Mouse (Mus musculus) intestine, embryonic 16.5 days (tissue): ENCODE data around the gene Naf1. TPM values are rescaled to one million over a fixed set of nuclear protein-coding genes. Genes with fewer than 3 reads are reported as not detected.
A peak's percentile ranks its signal among the peaks of the same experiment; 100 is the strongest.

Experiments used
- ATAC-seq: fragments of 200-750 bp; cut with Nextera tagmentation; 2 replicates; pipeline ENCODE4 v1.8.0; 2017; ENCODE audit warnings: moderate TSS enrichment, moderate library complexity
- H3K27ac ChIP-seq: fragments of 300-500 bp; sonication (generic); 2 replicates; pipeline ENCODE4 v1.5.1; 2014; ENCODE audit warnings: mild to moderate bottlenecking, low read length
- H3K27me3 ChIP-seq: fragments of 300-500 bp; sonication (generic); replicated peaks from 2 replicates; pipeline ENCODE4 v1.6.1; 2014; ENCODE audit warnings: low read length, control low read depth, mixed read lengths; ENCODE audit not compliant: control insufficient read depth, insufficient read depth
- H3K36me3 ChIP-seq: fragments of 300-500 bp; sonication (generic); 2 replicates; pipeline ENCODE4 v1.6.1; 2014; ENCODE audit warnings: low read length, control low read depth; ENCODE audit not compliant: control insufficient read depth, insufficient read depth
- H3K4me1 ChIP-seq: fragments of 300-500 bp; sonication (generic); 2 replicates; pipeline ENCODE4 v1.6.1; 2014; ENCODE audit warnings: low read length, control low read depth, mixed read lengths; ENCODE audit not compliant: control insufficient read depth, insufficient read depth
- H3K4me2 ChIP-seq: fragments of 300-500 bp; sonication (generic); 2 replicates; pipeline ENCODE4 v1.6.1; 2014; ENCODE audit warnings: low read depth, low read length, control low read depth
- H3K4me3 ChIP-seq: fragments of 300-500 bp; sonication (generic); 2 replicates; pipeline ENCODE4 v1.5.1; 2014; ENCODE audit warnings: mild to moderate bottlenecking, low read length
- H3K9ac ChIP-seq: fragments of 300-500 bp; sonication (generic); 2 replicates; pipeline ENCODE4 v1.6.1; 2014; ENCODE audit warnings: low read depth, low read length
- H3K9me3 ChIP-seq: fragments of 300-500 bp; sonication (generic); 2 replicates; pipeline ENCODE4 v1.6.1; 2016; ENCODE audit warnings: low read length, control low read depth; ENCODE audit not compliant: control insufficient read depth
- WGBS: fragments of 180-500 bp; shearing (Covaris S2); extraction: QIAGEN DNeasy Blood & Tissue Kit; methylation state at CpG from one replicate; pipeline ENCODE4 v1.1.7; 2014; 5-methylcytosine and 5-hydroxymethylcytosine counted together
- polyA plus RNA-seq: library from polyadenylated mRNA; unstranded; fragments of >200 nt; fragmentation: Nextera tagmentation; extraction: Ambion mirVana; gene quantifications from 2 replicates; pipeline ENCODE4 v1.2.1, GENCODE M21; 2015

The Naf1 gene
- polyA plus RNA-seq = 1.4 and 1.8 TPM in 2 replicates

- no peaks in the 10 kb centered on the region for H3K27me3 ChIP-seq
Measured at GRCm38 (mm10) chr8:66860023-66860422, at the start of gene Naf1. Gene Naf1, plus strand, starts transcription at chr8:66860217.

GRCm38 (mm10) chr8:66860921-66861588 is 1.0 kb downstream of the Naf1 start:
- Histone ChIP-seq H3K27me3 (no peaks in the 10 kb centered on the region), H3K4me1 (peaks cover 6% of the 10 kb centered on the region; the same call in 1 of the 2 replicates), H3K36me3 (no peaks in the 10 kb centered on the region), H3K27ac (0 out of 2 replicates have a peak overlapping the region, but pooled peaks have one; percentile 23), H3K4me3 (peak overlapping the region; percentile 92), H3K4me2 (peak overlapping the region; percentile 77), H3K9ac (peak overlapping the region; percentile 84), H3K9me3 (no peaks in the 10 kb centered on the region)
- ATAC-seq = peak; percentile 70
- 2% methylated on average over 46 of the region's 46 CpGs for WGBS

More at GRCm38 (mm10) chr8:66860023-66860422, at the start of gene Naf1:
- H3K4me1 ChIP-seq = peaks cover 6% of the 10 kb centered on the region; the same call in 1 of the 2 replicates
- peak within 1 kb of the TSS; percentile 77 for H3K4me2 ChIP-seq
- under 1% methylated on average over 37 of the region's 37 CpGs for WGBS
- H3K36me3 ChIP-seq = no peaks in the 10 kb centered on the region
- peak within 1 kb of the TSS; percentile 28; the same call in 1 of the 2 replicates for H3K27ac ChIP-seq
- no peaks in the 10 kb centered on the region for H3K9me3 ChIP-seq
- H3K4me3 ChIP-seq = peak within 1 kb of the TSS; percentile 92
- ATAC-seq = peak; percentile 99
- peak within 1 kb of the TSS; percentile 84 for H3K9ac ChIP-seq

- Histone ChIP-seq H3K4me3 (peak overlapping the region; percentile 92), H3K9ac (peak overlapping the region; percentile 84), H3K27ac (no peak overlapping the region), H3K9me3 (no peaks in the 10 kb centered on the region), H3K36me3 (no peaks in the 10 kb centered on the region), H3K4me1 (peaks cover 6% of the 10 kb centered on the region; the same call in 1 of the 2 replicates), H3K27me3 (no peaks in the 10 kb centered on the region), H3K4me2 (peak overlapping the region; percentile 77)
- 56% methylated on average over 5 of the region's 5 CpGs for WGBS
- no peak for ATAC-seq
Measured at GRCm38 (mm10) chr8:66861589-66862500, 1.8 kb downstream of the Naf1 start.

GRCm38 (mm10) chr8:66863761-66864160 is 3.7 kb downstream of the Naf1 start:
- peaks cover 6% of the 10 kb centered on the region; the same call in 1 of the 2 replicates for H3K4me1 ChIP-seq
- no peak overlapping the region for H3K4me3 ChIP-seq
- no peak overlapping the region for H3K27ac ChIP-seq
- no peaks in the 10 kb centered on the region for H3K36me3 ChIP-seq
- H3K27me3 ChIP-seq = no peaks in the 10 kb centered on the region
- 91% methylated on average over 3 of the region's 3 CpGs for WGBS
- H3K9me3 ChIP-seq = no peaks in the 10 kb centered on the region
- no peak overlapping the region for H3K4me2 ChIP-seq
- H3K9ac ChIP-seq = no peak overlapping the region
- no peak for ATAC-seq

GRCm38 (mm10) chr8:66865120-66865519 is 5.1 kb downstream of the Naf1 start:
- Histone ChIP-seq H3K4me2 (no peak overlapping the region), H3K9me3 (no peaks in the 10 kb centered on the region), H3K4me3 (no peak overlapping the region), H3K4me1 (peaks cover 6% of the 10 kb centered on the region), H3K9ac (no peak overlapping the region), H3K36me3 (no peaks in the 10 kb centered on the region), H3K27me3 (no peaks in the 10 kb centered on the region), H3K27ac (no peak overlapping the region)
- WGBS = 68% methylated on average over 1 of the region's 1 CpGs
- no peak for ATAC-seq

GRCm38 (mm10) chr8:66867679-66868078 is 7.7 kb downstream of the Naf1 start:
- Histone ChIP-seq H3K36me3 (no peaks in the 10 kb centered on the region), H3K4me3 (no peak overlapping the region), H3K9me3 (no peaks in the 10 kb centered on the region), H3K27ac (no peak overlapping the region), H3K4me1 (no peaks in the 10 kb centered on the region; the same call in 1 of the 2 replicates), H3K4me2 (no peak overlapping the region), H3K27me3 (no peaks in the 10 kb centered on the region), H3K9ac (no peak overlapping the region)
- WGBS = 58% methylated on average over 3 of the region's 3 CpGs
- no peak for ATAC-seq

GRCm38 (mm10) chr8:66869211-66869932 is 9.4 kb downstream of the Naf1 start:
- no peaks in the 10 kb centered on the region for H3K36me3 ChIP-seq
- WGBS = 24% methylated on average over 1 of the region's 1 CpGs
- no peak overlapping the region for H3K4me3 ChIP-seq
- H3K4me1 ChIP-seq = no peaks in the 10 kb centered on the region; the same call in 1 of the 2 replicates
- no peaks in the 10 kb centered on the region for H3K27me3 ChIP-seq
- no peak overlapping the region for H3K27ac ChIP-seq
- H3K4me2 ChIP-seq = no peak overlapping the region
- no peak overlapping the region for H3K9ac ChIP-seq
- H3K9me3 ChIP-seq = no peaks in the 10 kb centered on the region
- ATAC-seq = 0 out of 2 replicates have a peak, but pooled peaks have one; percentile 26

- H3K27ac ChIP-seq = no peak overlapping the region
- no peak for ATAC-seq
- no peaks in the 10 kb centered on the region for H3K4me1 ChIP-seq
- H3K9me3 ChIP-seq = no peaks in the 10 kb centered on the region
- H3K36me3 ChIP-seq = no peaks in the 10 kb centered on the region
- H3K9ac ChIP-seq = no peak overlapping the region
- WGBS = 70% methylated on average over 1 of the region's 1 CpGs
- H3K4me2 ChIP-seq = no peak overlapping the region
- H3K4me3 ChIP-seq = no peak overlapping the region
- H3K27me3 ChIP-seq = no peaks in the 10 kb centered on the region
Measured at GRCm38 (mm10) chr8:66883866-66884265, 23.8 kb downstream of the Naf1 start.

GRCm38 (mm10) chr8:66891879-66892278 is 31.9 kb downstream of the Naf1 start:
- Histone ChIP-seq H3K4me2 (no peak overlapping the region), H3K9me3 (no peaks in the 10 kb centered on the region), H3K27me3 (no peaks in the 10 kb centered on the region), H3K4me1 (no peaks in the 10 kb centered on the region), H3K4me3 (no peak overlapping the region), H3K36me3 (no peaks in the 10 kb centered on the region), H3K27ac (no peak overlapping the region), H3K9ac (no peak overlapping the region)
- WGBS = 82% methylated on average over 2 of the region's 2 CpGs
- ATAC-seq = no peak
